Mouse (Mus musculus) common myeloid progenitor, adult 5-6 weeks (primary cell): ENCODE measurements around the gene Gm10147. TPM values are rescaled to one million over a fixed set of nuclear protein-coding genes. Genes with fewer than 3 reads are reported as not detected.
"Not testable (repeated sequence)": the region's sequence is repeated elsewhere in the genome, so short reads cannot be mapped to it uniquely, and the experiment has no call there.

Experiments used
- ATAC-seq: replicated peaks from 2 replicates; pipeline ENCODE4 v1.8.0; 2016; ENCODE audit warnings: low read depth, mild to moderate bottlenecking, moderate TSS enrichment, inconsistent platforms; ENCODE audit not compliant: poor library complexity, severe bottlenecking
- total RNA-seq: library from RNA; stranded (forward); fragments of 200-1000, 187-1606 nt; gene quantifications from 2 replicates; pipeline ENCODE4 v1.2.3, GENCODE M21; 2017

Gm10147 gene
- not detected in 2 replicates for total RNA-seq

- not testable (repeated sequence) for ATAC-seq
Observed at GRCm38 (mm10) chrX:28607742-28608141, at the start of gene Gm10147. Gene Gm10147, minus strand, starts transcription at chrX:28607842.
